Mouse (Mus musculus): ENCODE measurements around the gene Map2k4.
A peak's percentile ranks its signal among the peaks of the same experiment; 100 is the strongest.

Map2k4 gene

GRCm38 (mm10) chr11:65706176-65706575 lies 81.9 kb downstream of the Map2k4 start:
- DNase-seq (ENCODE audit: low spot score): no peak

GRCm38 (mm10) chr11:65704861-65705260 lies 83.2 kb downstream of the Map2k4 start:
- no peak for DNase-seq (ENCODE audit: low spot score)

GRCm38 (mm10) chr11:65678824-65679402 lies 109.2 kb downstream of the Map2k4 start:
- DNase-seq (ENCODE audit: low spot score): peak; percentile 24

- DNase-seq (ENCODE audit: low spot score): peak; percentile 13
Measured at GRCm38 (mm10) chr11:65667348-65667969, 120.6 kb downstream of the Map2k4 start.

GRCm38 (mm10) chr11:65664903-65665302 lies 123.2 kb downstream of the Map2k4 start:
- no peak for DNase-seq (ENCODE audit: low spot score)

- no peak for DNase-seq (ENCODE audit: low spot score)
Measured at GRCm38 (mm10) chr11:65661790-65662522, 126.1 kb downstream of the Map2k4 start.

GRCm38 (mm10) chr11:65653932-65654331 lies 134.2 kb downstream of the Map2k4 start:
- DNase-seq (ENCODE audit: low spot score): no peak

GRCm38 (mm10) chr11:65651426-65651825 lies 136.7 kb downstream of the Map2k4 start:
- DNase-seq (ENCODE audit: low spot score): no peak

GRCm38 (mm10) chr11:65649956-65650715 lies 138.0 kb downstream of the Map2k4 start:
- DNase-seq (ENCODE audit: low spot score): no peak

GRCm38 (mm10) chr11:65649469-65649868 lies 138.6 kb downstream of the Map2k4 start:
- DNase-seq (ENCODE audit: low spot score): no peak

- DNase-seq (ENCODE audit: low spot score): no peak
Measured at GRCm38 (mm10) chr11:65646314-65646713, 141.8 kb downstream of the Map2k4 start.

- no peak for DNase-seq (ENCODE audit: low spot score)
Measured at GRCm38 (mm10) chr11:65644539-65644938, 143.6 kb downstream of the Map2k4 start.

- no peak for DNase-seq (ENCODE audit: low spot score)
Measured at GRCm38 (mm10) chr11:65640261-65640660, 147.8 kb downstream of the Map2k4 start.

Data from lung, postnatal 25 days (tissue).